Mouse (Mus musculus) liver, adult 10 weeks (tissue): Measurements from ENCODE around the gene Lrp1. TPM values are rescaled to one million over a fixed set of nuclear protein-coding genes. Genes with fewer than 3 reads are reported as not detected.

Experiments
- polyA plus RNA-seq: library from polyadenylated mRNA; stranded (reverse); fragments of 350-450 nt; fragmentation: Illumina TruSeq; extraction: RNeasy Lipid Tissue Mini Kit (QIAGEN cat#74804); gene quantifications from one replicate; pipeline ENCODE4 v1.2.3, GENCODE M21; 2014; ENCODE audit warnings: low read depth, low replicate concordance

Lrp1 gene
- polyA plus RNA-seq: 30.4 TPM

DNA sequence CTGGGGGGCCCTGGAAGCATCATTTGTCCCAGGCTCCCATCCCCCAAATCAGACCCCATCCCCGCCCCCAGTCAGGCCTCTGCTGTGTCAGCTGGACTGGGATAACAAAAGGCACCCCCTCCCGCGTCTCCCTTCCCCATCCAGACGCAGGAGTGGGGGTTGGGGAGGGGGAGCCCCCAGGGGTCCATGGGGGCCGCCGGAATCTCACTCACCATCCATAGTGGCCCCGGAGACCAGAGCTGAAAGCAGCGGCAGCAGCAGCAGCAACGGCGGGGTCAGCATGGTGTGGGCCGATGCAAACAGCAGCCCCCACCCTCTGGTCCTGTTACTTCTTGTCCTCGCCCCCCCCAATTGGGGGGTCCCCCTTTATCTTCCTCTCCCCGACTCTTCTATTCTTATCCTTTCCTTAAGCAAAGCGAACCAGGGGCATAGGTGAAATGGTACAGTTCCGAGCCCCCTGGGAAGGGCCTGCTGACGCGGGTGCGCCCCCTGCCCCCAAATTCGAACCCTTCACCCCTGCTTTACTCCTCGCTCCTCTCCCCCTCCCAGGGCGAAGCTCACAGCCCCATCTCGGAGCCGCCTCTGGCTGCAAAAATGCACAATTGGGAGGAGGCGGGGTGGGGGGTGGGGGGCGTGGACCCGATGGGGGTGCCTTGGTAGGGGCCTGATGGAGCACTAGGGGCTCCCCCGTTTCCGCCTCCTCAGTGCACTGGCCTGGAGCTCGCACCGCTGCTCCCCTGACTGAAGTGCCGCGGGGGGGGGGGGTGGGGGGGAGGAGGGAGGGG is at the start of gene Lrp1:
Gene Lrp1 (minus strand): TSS at position 743 of the 785 bp plus-strand sequence.

DNA sequence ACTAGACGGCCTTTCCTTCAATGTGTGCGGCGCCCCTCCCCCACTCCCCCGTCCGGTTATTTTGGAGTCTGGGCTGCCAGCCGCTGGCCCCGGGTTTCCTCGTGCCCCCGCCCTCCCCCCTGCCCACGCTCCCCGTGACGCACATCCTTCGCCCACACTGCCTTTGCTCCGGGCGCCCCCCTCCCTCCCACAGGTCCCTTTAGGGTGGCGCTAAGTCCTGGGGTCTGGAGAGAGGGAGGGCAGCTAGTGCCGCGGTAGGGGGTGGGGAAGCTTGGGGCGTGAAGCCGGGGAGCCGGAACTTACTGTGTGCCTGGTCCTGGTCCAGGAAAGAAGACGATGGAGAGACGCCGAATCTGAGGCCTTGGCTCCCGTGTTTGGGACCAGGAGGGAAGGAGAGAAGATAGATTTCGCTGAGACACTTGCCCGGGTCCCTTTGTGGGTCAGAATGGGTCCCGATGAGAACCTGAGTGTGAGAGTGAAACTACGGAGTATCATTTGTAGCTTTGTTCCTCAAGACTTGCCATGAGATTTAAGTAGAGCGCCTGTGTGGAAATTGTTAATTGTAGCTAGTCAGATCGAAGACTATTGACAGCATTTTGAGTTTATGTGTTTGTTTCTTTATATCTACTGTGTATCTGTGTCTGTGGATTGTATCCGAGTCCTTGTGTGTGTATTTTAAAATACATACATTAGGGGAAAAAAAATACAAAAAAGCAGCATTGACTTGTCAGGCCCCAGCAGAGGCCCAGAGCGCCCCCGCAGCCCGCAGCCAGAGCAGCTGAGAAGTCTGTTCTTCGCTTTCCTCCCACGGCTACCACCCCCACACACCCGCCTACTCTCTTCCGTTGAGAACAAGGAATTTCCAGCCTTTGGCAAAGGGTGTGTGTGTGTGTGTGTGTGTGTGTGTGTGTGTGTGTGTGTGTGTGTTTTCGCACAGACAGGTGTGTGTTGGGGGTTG is 47.4 kb upstream of the Lrp1 start, which contains the start of gene Nab2:
Gene Nab2 (minus strand): TSS at position 476 of the 958 bp plus-strand sequence.

DNA sequence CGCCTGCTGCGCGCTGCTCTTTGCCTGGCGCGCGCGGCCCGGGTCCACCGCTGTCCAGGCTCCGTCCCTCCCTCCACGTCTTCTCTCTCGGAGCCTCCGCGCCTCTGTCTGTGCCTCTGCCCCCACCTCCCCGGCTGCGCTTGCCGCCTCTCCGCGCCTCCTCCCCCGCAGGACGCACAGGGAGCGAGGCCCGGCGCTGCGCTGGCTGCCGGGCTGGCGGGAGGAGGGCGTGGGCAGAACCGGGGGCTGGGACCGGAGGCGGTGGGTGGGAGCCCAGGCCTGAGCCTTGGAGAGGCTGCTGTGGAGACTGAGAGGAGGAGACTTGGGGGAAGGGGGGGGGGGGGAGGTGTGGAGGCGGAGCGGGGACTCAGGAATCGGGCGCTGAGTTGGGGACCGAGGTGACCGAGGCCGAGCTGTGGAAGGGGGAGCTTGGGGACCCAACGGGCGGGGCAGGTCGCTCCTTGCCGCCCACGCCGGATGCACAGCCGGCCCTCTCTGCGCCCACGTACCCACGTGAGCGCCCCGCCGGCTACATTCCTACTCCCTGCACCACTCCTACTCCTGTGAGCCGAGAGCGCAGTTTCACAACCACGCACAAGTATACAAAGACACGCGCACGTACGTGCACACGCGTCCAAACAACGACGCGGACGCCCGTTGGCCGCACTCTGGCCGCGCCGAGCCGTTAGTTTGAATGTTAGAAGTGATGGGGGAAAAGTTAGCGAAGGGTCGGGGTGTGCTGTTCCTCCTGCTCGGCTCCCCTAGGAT is 45.7 kb upstream of the Lrp1 start, which contains the start of gene Nemp1:
Gene Nemp1 (plus strand): TSS at position 401 of the 768 bp plus-strand sequence.

DNA sequence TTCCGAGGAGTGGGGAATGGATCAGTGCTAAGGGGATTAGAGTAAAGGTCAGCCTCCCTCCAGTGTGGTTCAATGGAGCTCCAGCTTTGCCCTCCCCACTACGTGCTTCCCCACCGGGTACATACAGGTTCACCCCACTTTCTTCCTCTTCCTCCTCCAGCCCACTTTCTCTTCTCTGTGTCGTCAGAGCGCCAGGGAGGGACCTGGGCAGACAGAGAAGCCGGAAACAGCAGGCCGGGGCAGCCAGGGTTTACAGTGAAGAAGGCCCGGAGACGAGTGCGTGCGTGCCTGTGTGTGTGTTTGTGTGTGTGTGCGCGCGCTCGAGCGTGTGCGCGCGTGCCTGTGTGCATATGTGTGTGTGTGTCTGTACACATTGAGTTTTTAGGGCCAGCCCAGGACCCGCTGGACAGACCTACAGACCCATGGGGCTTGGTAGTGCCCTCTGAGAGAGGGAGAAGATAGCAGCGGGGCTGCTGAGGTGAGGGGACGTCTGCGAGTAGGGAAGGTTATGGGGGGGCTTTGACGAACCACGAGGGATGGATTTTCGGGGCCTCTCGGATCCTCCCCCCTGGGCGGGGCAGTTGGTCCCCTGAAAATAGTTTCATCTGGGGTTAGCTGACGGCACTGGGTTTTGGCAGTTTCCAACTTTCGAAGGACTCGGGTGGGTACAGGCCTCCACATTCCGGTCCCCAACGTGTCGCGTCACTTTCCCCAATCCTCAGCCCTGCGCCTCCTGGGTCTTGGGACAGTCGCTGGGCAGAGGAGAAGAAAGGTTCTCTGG is 22.0 kb upstream of the Lrp1 start, which contains the start of gene Stat6:
Gene Stat6 (plus strand): TSS at position 215 of the 781 bp plus-strand sequence.

DNA sequence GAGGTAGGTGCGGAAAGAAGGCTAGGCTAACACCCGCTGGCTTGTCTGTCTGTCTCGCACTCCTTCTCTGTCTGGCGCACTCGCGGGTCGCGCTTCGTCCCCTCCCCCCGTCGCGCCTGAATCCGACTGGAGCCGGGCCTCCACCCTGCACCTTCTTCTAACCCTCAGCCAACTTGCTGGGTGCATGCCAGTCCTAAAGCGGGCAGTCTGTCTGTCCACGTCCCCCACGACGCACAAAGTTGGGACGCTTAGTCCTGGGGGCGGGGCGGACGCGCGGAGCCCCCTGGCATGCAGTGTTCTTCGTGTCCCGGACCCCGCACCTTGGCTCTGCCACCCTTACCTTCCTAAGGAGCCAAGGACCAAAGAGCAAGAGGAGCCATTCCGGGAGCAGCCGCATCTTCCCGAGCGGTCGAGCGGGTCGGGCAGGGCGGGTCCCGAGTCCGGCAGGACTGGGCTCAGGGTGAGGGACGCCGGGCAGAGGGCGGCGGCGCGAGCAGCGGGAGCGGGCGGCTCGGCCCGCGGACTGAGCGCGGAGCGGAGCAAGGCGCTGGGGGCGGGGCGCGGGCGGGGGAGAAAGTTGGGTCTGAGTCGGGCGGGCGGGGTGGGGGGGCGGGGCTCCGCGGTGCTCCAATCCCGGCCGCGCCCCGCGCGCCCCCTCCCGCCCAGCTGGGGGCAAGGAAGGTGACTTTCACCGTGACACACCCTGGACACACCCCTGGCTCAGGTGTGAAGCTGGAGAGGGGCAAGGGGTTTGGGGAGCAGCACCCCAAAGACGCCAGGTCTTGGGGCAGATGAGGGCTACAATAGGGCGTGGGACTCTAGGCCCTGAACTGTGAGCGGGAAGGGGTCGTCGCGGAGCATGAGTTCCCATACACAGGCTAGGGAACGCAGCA is 86.7 kb downstream of the Lrp1 start, which contains the start of gene Nxph4:
Gene Nxph4 (minus strand): TSS at position 524 of the 893 bp plus-strand sequence.

DNA sequence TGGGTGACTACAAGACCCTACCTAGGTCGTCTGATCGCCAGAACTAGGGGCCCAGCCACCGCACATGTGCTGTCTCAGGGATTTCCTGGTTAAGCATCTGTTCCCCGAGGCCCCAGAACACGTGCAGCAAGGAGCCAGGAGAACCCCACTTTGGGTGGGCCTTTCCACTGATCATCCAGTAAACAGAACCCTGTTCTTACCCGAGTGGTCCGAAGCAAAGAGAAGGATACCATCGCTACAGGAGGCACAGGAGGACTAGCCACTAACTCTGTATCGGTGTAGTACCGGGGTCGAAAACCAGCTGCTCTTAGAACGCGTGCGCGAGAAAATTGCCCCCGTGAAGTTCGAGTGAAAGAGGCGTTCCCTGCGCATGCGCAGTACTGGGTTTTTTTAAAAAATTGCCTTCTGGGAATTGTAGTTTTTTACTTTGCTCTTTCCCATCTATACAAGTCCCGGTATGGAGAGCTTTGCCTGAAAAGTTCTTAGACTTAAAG is 98.8 kb downstream of the Lrp1 start, which contains the start of gene Shmt2:
Gene Shmt2 (minus strand): TSS at position 357 of the 494 bp plus-strand sequence.

DNA sequence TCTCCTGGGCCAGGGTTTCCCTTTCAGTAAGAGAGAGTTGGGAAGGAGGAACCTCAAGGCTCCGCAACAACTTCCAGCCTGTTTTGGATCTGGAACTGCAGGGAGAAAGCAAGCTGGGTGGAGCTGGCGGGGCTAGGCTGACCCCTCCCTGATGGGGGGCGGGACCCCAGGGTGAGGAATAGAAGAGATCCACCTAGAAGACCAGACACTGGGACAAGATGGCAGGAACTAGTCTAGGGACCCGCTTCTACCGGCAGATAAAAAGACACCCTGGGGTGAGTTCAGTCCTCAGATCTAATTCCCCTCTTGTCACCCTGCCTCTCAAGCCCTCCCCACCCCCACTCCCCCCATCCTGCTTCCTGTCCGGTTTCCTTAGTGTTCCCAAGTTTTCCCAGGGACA is 106.2 kb downstream of the Lrp1 start, which contains the start of gene Ndufa4l2:
Gene Ndufa4l2 (plus strand): TSS at position 204 of the 400 bp plus-strand sequence.

DNA sequence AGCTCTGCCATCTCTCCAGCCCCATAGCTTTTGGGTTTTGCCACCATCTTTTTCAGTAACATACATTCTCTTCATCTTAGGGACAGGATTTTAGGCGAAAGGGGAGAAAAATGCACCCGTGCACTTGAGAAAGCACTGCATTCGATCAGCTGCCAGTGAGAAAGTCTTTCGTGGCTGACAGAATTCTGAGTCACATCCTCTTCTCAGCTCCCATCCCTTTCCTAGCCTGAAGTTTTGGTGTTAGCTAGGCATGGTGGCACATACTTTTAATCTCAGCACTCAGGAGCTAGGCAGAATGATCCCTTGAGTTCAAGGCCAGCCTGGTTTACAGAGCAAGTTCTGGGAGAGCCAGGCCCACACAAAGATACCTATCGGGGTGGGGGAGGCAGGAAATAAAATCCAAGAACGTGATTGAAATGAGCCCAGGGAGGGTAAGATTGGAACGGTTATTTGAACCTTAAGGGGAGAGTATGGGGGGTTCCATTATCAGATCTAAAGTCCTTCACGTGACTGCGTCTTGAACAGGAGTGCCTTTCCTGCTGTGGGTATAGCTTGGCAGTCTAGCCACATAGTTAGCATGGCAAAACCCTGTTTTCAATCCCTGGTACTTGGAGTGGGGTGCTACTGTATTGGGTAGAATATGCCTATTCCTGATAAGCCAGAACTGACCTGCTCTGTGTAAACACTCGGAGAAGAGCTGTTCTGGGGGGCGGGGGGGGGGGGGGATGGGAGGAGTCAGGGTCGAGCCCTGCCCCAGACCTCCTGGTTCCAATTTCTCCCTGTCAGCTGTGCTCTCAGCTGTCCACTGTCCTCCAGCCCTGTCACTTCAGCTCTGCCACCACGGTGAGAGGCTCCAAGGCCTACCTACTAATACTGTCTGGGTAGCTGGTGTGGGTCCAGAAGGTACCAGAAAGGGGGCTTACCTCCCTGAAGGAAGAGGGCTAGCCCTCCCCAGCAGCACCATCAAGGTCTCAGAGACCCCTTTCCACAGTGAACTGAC is 119.8 kb downstream of the Lrp1 start, which contains the start of gene Stac3:
Gene Stac3 (plus strand): TSS at position 793 of the 1,000 bp plus-strand sequence.

Other genes starting within 250 kb of the Lrp1 start
- gene R3hdm2, start 240.8 kb downstream of the Lrp1 start, polyA plus RNA-seq: 121 TPM
- gene Stac3, start 119.5 kb downstream of the Lrp1 start, polyA plus RNA-seq: not detected
- not detected for gene Ndufa4l2, start 106.2 kb downstream of the Lrp1 start, polyA plus RNA-seq
- 22.0 TPM for gene Shmt2, start 98.7 kb downstream of the Lrp1 start, polyA plus RNA-seq
- gene Nxph4, start 86.6 kb downstream of the Lrp1 start, polyA plus RNA-seq: not detected
- gene Stat6, start 21.8 kb upstream of the Lrp1 start, polyA plus RNA-seq: 15.3 TPM
- 4.2 TPM for gene Nemp1, start 45.8 kb upstream of the Lrp1 start, polyA plus RNA-seq
- gene Nab2, start 47.4 kb upstream of the Lrp1 start, polyA plus RNA-seq: 1.2 TPM
- gene Myo1a, start 84.0 kb upstream of the Lrp1 start, polyA plus RNA-seq: not detected
- gene Tac2, start 103.3 kb upstream of the Lrp1 start, polyA plus RNA-seq: not detected
- gene Zbtb39, start 118.4 kb upstream of the Lrp1 start, polyA plus RNA-seq: 3.2 TPM
- gene Gpr182, start 130.6 kb upstream of the Lrp1 start, polyA plus RNA-seq: 4.1 TPM
- gene Rdh1, start 138.6 kb upstream of the Lrp1 start, polyA plus RNA-seq: 0.48 TPM
- gene Rdh16f1, start 138.6 kb upstream of the Lrp1 start, polyA plus RNA-seq: 0.74 TPM
- 71.6 TPM for gene Rdh9, start 155.2 kb upstream of the Lrp1 start, polyA plus RNA-seq
- 120 TPM for gene Rdh16, start 180.0 kb upstream of the Lrp1 start, polyA plus RNA-seq
- not detected for gene Rdh19, start 228.8 kb upstream of the Lrp1 start, polyA plus RNA-seq
- 138 TPM for gene Rdh16f2, start 245.3 kb upstream of the Lrp1 start, polyA plus RNA-seq